Mouse (Mus musculus) heart, embryonic 15.5 days (tissue): Measurements from ENCODE around the gene Mtif2. TPM values are rescaled to one million over a fixed set of nuclear protein-coding genes. Genes with fewer than 3 reads are reported as not detected.

Experiments
- ATAC-seq: fragments of 200-750 bp; cut with Nextera tagmentation; replicated peaks from 2 replicates; pipeline ENCODE4 v1.8.0; 2017; ENCODE audit warnings: low read depth, moderate TSS enrichment; ENCODE audit not compliant: insufficient number of reproducible peaks, insufficient read depth, low FRiP score
- H3K27ac ChIP-seq: fragments of 300-500 bp; sonication (generic); 2 replicates; pipeline ENCODE4 v1.5.1; 2015; ENCODE audit warnings: mild to moderate bottlenecking, inconsistent platforms
- H3K27me3 ChIP-seq: fragments of 300-500 bp; sonication (generic); 2 replicates; pipeline ENCODE4 v1.6.1; 2015; ENCODE audit warnings: inconsistent platforms
- H3K36me3 ChIP-seq: fragments of 300-500 bp; sonication (generic); 2 replicates; pipeline ENCODE4 v1.6.1; 2015; ENCODE audit warnings: mild to moderate bottlenecking, inconsistent platforms
- H3K4me1 ChIP-seq: fragments of 300-500 bp; sonication (generic); replicated peaks from 2 replicates; pipeline ENCODE4 v1.6.1; 2015; ENCODE audit warnings: inconsistent platforms
- H3K4me2 ChIP-seq: fragments of 300-500 bp; sonication (generic); 2 replicates; pipeline ENCODE4 v1.6.1; 2015; ENCODE audit warnings: inconsistent platforms, mild to moderate bottlenecking, moderate library complexity
- H3K4me3 ChIP-seq: fragments of 300-500 bp; sonication (generic); 2 replicates; pipeline ENCODE4 v1.5.1; 2015; ENCODE audit warnings: mild to moderate bottlenecking, inconsistent platforms
- H3K9ac ChIP-seq: fragments of 300-500 bp; sonication (generic); 2 replicates; pipeline ENCODE4 v1.6.1; 2015; ENCODE audit warnings: mild to moderate bottlenecking, inconsistent platforms
- H3K9me3 ChIP-seq: fragments of 300-500 bp; sonication (generic); replicated peaks from 2 replicates; pipeline ENCODE4 v1.6.1; 2016; ENCODE audit warnings: inconsistent platforms
- WGBS: fragments of 180-500 bp; shearing (Covaris S2); methylation state at CpG from one replicate; pipeline ENCODE4 v1.1.7; 2015; ENCODE audit warnings: mixed read lengths; 5-methylcytosine and 5-hydroxymethylcytosine counted together
- polyA plus RNA-seq: library from polyadenylated mRNA; unstranded; fragments of >200 nt; fragmentation: Nextera tagmentation; extraction: Ambion mirVana; gene quantifications from 2 replicates; pipeline ENCODE4 v1.2.1, GENCODE M21; 2015

Mtif2 gene
- 41.4 and 46.3 TPM in 2 replicates for polyA plus RNA-seq

DNA sequence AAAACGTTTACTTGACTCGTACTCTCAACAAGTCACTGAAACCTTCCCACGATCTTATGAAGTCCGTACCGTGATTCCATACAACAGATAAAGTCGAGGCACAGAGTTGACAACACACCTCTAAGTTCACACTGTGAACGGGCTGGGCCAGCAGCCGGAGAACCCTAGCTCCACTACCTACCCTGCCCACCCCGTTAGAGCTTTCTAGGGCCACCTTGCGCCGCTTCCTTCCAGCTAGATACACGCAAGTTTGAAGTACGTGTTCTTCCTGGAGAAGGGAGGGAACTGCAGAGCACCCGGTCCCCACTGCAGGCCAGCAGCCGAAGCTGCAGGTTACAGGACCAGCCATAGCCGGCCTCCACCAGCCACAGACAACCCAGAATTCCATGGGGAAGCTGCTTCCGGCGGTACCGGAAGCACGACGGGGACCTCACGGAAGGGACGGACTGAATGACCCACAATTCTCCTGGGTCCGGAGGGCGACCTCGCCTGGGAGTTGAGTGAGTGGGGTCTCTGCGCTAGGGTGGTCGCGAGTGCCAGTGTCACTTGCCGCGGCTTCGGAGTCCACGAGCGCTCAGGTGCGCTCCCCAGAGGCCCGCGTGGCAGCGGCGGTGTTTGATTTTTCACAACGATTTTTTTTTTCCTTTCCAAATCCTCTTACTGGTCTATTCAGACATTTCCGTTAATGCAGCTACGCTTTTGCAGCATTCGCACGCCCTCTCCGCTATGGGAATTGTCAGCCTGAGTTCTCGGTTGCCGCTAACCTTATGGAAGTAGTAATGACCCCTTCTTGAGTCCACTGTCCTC is at the start of gene Mtif2:
Gene Mtif2 (plus strand): TSS at position 421 of the 807 bp plus-strand sequence.
- peak within 1 kb of the TSS; percentile 73 for H3K27ac ChIP-seq
- peaks cover 4% of the 10 kb centered on the region for H3K4me1 ChIP-seq
- no peaks in the 10 kb centered on the region for H3K27me3 ChIP-seq
- H3K4me2 ChIP-seq = peak within 1 kb of the TSS; percentile 78
- WGBS = 2% methylated on average over 47 of the region's 47 CpGs
- ATAC-seq = peak; percentile 91
- peak within 1 kb of the TSS; percentile 65 for H3K4me3 ChIP-seq
- H3K36me3 ChIP-seq = peaks cover 15% of the 10 kb centered on the region; the same call in 1 of the 2 replicates
- peak within 1 kb of the TSS; percentile 76 for H3K9ac ChIP-seq
- H3K9me3 ChIP-seq = no peaks in the 10 kb centered on the region

DNA sequence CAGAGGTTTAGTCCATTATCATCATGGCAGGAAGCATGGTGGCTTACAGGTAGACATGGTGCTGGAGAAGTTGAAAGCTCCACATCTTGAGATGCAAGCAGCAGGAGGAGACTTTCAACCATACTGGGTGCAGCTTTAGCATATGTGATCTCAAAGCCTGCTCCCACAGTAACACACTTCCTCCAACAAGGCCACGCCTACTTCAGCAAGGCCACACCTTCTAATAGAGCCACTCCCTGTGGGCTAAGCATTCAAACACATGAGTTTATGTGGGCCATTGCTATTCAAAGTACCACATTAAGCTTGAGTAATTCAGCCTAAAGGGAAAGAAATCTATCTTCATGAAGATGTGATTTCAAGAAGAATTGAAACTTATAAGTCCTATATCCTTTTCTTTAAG is 33.1 kb upstream of the Mtif2 start:
- no peak for ATAC-seq
- H3K9me3 ChIP-seq = no peaks in the 10 kb centered on the region
- 95% methylated on average over 1 of the region's 1 CpGs for WGBS
- H3K27ac ChIP-seq = no peak overlapping the region
- H3K36me3 ChIP-seq = peaks cover 15% of the 10 kb centered on the region; the same call in 1 of the 2 replicates
- H3K27me3 ChIP-seq = no peaks in the 10 kb centered on the region
- H3K4me1 ChIP-seq = no peaks in the 10 kb centered on the region
- H3K9ac ChIP-seq = no peak overlapping the region
- H3K4me2 ChIP-seq = no peak overlapping the region
- no peak overlapping the region for H3K4me3 ChIP-seq

DNA sequence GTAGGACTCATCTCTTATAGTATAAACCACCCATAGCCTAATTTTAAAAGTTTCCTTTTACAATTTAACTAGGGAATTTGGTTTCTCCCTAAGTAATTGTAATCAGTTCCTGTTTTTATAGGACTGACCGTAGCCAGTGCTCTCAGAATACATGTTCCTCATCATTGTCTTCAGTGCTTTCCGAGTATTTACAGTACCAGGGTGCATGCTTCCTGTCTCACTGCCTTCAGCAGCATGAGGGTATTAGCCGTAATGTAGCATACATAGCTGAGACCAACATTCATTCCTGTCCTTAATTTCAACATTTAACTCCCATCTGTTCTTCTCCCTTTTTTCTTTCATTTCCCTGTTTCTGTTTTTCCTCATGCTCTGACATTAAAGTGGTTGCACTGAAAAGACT is 29.2 kb upstream of the Mtif2 start:
- no peak overlapping the region for H3K4me2 ChIP-seq
- H3K36me3 ChIP-seq = peaks cover 20% of the 10 kb centered on the region
- no peaks in the 10 kb centered on the region for H3K4me1 ChIP-seq
- WGBS = 69% methylated on average over 3 of the region's 3 CpGs
- no peak overlapping the region for H3K27ac ChIP-seq
- no peaks in the 10 kb centered on the region for H3K27me3 ChIP-seq
- H3K9ac ChIP-seq = no peak overlapping the region
- H3K9me3 ChIP-seq = no peaks in the 10 kb centered on the region
- no peak overlapping the region for H3K4me3 ChIP-seq
- no peak for ATAC-seq

DNA sequence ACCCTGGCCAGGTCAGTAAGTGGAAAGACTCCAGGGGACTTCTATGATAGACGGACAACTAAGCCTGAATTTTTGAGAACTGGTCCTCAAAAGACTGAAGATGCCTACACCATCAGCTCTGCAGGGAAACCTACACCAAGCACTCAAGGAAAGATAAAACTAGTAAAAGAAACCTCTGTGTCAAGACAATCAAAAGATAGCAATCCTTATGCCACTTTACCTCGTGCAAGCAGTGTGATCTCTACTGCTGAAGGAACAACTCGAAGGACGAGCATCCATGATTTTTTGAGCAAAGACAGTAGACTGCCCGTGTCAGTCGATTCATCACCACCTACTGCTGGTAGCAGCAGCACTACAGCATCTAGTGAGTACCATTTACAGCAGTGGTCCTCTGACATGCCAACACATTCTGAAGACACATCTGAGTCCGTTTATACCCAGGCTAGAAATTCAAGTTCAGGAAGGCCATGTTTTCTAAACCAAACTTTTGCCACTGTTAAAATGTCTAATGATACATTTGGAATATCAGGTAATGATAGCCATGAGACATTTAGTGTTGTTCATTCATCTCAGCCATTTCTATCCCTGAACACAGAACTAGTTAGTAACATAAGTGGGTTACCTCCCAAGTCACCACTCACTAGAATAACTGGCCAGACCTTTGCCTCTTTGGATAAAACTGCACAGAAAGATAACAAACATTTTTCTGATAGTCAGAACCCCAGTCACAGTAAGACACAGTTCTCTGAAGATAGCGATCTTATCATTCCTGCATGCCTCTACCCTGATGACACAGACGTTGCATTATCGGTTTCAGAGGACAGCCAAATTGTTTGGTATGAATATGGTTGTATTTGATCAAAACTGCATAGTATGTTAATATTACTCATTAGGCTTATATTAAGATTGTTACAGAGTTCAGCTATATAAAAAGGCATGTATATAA is 22.0 kb upstream of the Mtif2 start:
- WGBS = 80% methylated on average over 10 of the region's 10 CpGs
- ATAC-seq = no peak
- H3K27me3 ChIP-seq = no peaks in the 10 kb centered on the region
- no peak overlapping the region for H3K4me2 ChIP-seq
- H3K9ac ChIP-seq = no peak overlapping the region
- H3K4me3 ChIP-seq = no peak overlapping the region
- peaks cover 32% of the 10 kb centered on the region for H3K36me3 ChIP-seq
- H3K4me1 ChIP-seq = no peaks in the 10 kb centered on the region
- no peak overlapping the region for H3K27ac ChIP-seq
- H3K9me3 ChIP-seq = no peaks in the 10 kb centered on the region

DNA sequence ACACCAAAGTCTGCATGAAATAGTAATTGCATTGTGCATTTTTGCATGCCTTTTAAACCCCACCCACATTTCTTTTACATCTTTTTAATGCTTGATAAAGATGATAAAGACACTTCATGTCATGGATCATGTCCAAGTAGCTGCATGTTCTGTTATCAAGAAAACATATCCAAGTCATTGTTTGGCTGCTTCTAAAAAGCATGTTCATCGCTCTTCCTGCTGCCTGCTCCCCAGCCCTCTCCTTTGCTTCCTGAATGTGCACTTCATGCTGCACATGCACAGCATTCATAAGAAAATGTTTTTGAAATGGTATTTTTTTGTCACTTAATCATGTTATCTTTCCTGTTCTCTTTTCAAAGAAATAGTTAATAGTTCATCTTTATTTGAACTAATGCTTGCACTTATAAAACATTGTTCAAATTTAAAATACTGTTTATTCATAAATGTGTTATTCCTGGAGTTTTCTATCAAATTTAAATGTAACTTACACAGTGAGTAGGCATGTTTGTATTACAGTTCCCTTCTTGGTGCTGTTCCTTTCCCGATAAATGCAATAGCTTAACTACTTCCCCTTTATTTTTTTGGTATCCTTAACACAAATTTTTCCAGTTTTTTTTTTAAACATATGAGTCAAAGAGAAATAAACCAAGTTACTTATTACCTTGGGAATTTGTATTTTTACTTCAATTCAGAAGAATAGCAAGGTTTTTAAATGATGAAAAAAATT is 21.1 kb upstream of the Mtif2 start:
- no peak overlapping the region for H3K27ac ChIP-seq
- no peak overlapping the region for H3K4me3 ChIP-seq
- no peaks in the 10 kb centered on the region for H3K9me3 ChIP-seq
- no peaks in the 10 kb centered on the region for H3K27me3 ChIP-seq
- H3K36me3 ChIP-seq = peaks cover 29% of the 10 kb centered on the region
- 80% methylated on average over 2 of the region's 2 CpGs for WGBS
- H3K9ac ChIP-seq = no peak overlapping the region
- H3K4me1 ChIP-seq = no peaks in the 10 kb centered on the region
- ATAC-seq = no peak
- no peak overlapping the region for H3K4me2 ChIP-seq

DNA sequence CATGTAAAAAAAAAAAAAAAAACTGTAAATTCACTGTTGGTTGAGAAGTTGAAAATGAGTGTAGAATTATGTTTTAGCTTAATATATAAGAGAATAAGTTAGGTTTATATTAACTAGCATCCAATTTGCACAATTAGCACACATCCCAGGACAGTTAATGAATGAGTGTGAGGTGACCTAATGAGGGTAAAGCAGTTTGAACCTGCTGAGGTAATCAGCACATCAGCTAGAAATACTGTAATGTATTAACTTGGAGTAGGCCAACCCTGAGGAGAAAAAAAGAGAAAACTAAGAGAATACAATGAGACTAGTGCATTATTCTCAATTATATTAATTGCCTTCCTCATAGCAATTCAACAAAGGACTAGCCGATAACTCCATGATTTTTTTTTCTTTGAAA is 16.8 kb upstream of the Mtif2 start:
- no peak for ATAC-seq
- H3K36me3 ChIP-seq = peaks cover 25% of the 10 kb centered on the region
- no peaks in the 10 kb centered on the region for H3K9me3 ChIP-seq
- no peak overlapping the region for H3K4me3 ChIP-seq
- no peak overlapping the region for H3K27ac ChIP-seq
- H3K9ac ChIP-seq = no peak overlapping the region
- H3K27me3 ChIP-seq = no peaks in the 10 kb centered on the region
- peaks cover 5% of the 10 kb centered on the region; the same call in 1 of the 2 replicates for H3K4me1 ChIP-seq
- 94% methylated on average over 1 of the region's 1 CpGs for WGBS
- no peak overlapping the region for H3K4me2 ChIP-seq

DNA sequence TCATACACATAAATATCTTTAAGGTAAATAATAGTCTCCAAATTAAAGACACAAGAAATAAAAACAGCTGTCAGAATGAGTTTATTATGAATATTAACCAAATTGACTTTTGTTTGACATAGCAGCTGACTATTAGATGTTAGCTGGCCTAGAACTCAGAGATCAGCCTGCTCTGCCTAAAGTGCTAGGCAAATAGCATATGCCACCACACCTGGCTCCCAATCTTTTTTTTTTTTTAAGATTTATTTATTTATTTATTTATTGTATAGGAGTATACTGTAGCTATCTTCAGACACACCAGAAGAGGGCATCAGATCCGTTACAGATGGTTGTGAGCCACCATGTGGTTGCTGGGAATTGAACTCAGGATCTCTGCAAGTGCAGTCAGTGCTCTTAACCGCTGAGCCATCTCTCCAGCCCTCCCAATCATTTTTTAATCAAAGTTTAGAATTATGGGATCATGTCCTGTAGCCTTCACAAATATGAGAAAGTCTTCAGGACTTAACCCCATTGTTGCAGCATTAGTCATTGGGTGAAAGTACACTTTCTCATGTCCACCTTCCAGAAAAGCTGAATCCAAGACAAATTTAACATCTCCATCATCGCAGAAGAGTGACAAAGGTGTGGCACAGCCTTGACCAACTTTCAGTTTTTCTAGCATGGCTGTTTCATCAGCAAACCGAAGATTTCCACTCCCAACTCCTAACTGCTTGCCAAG is 13.2 kb upstream of the Mtif2 start:
- H3K27ac ChIP-seq = no peak overlapping the region
- H3K4me2 ChIP-seq = no peak overlapping the region
- no peaks in the 10 kb centered on the region for H3K27me3 ChIP-seq
- 90% methylated on average over 4 of the region's 4 CpGs for WGBS
- H3K4me3 ChIP-seq = no peak overlapping the region
- peaks cover 8% of the 10 kb centered on the region; the same call in 1 of the 2 replicates for H3K4me1 ChIP-seq
- ATAC-seq = no peak
- H3K9ac ChIP-seq = no peak overlapping the region
- H3K36me3 ChIP-seq = peaks cover 14% of the 10 kb centered on the region; the same call in 1 of the 2 replicates
- H3K9me3 ChIP-seq = no peaks in the 10 kb centered on the region

DNA sequence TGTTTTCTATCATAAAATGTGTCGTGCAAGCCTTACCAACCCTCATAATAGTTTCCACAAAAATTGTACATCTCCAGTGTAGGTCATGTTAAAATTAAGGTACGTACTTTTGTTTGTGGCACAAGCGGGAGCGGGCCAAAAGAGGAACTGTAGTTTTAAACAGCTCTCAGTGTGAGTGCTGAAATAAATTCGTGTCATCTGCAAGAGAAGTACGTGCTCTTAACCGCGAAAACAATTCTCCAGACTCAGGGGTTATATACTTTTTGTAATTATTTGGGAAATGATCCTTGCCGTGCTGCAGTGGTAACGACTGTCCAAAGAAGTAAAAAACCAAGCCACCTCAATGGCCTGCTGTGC is 11.9 kb upstream of the Mtif2 start:
- Histone ChIP-seq H3K4me1 (peaks cover 8% of the 10 kb centered on the region; the same call in 1 of the 2 replicates), H3K4me3 (peak overlapping the region; percentile 74), H3K27me3 (no peaks in the 10 kb centered on the region), H3K9me3 (no peaks in the 10 kb centered on the region), H3K9ac (peak overlapping the region; percentile 71), H3K36me3 (peaks cover 14% of the 10 kb centered on the region; the same call in 1 of the 2 replicates), H3K4me2 (peak overlapping the region; percentile 82), H3K27ac (peak overlapping the region; percentile 83)
- no peak for ATAC-seq
- 19% methylated on average over 10 of the region's 10 CpGs for WGBS

DNA sequence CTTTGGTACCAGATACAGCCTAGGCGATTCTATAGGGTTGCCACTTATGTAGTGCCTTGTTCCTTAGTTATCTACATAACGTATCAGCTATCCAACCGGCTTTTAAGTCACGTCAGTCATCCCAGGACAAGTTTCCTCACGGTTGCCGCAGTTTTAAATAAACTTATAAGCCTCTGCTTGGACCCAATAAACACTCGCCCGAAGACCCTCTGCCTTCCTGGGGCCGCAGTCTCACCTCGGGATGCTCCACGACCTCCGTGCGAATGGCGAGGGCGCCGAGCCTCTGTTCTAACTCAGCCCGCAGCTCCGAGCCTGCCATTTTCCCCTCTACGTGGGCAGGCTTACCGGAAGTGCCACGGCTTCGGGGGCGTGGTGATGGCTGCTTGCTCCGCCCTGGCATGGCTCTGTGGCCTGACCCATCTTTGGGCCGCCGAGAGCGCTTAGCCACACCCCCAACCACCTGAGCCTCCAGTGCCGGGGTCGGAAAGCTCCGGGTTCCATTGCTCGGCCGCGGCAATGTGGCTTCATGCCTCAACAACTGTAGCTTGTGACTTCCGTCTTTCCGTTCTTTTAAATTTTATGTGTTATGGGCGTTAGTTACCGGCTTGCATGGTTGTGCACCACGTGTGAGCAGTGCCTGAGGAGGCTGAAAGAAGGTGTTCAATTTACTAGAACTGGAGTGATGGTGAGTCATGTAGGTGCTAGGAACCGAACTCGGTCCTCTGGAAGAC is 11.4 kb upstream of the Mtif2 start, which contains the start of gene Prorsd1:
Gene Prorsd1 (minus strand): TSS at position 352 of the 731 bp plus-strand sequence.
- 2% methylated on average over 40 of the region's 40 CpGs for WGBS
- Histone ChIP-seq H3K4me3 (peak within 1 kb of the TSS; percentile 74), H3K9me3 (no peaks in the 10 kb centered on the region), H3K27me3 (no peaks in the 10 kb centered on the region), H3K9ac (peak within 1 kb of the TSS; percentile 71), H3K4me2 (peak within 1 kb of the TSS; percentile 82), H3K36me3 (peaks cover 14% of the 10 kb centered on the region; the same call in 1 of the 2 replicates), H3K4me1 (peaks cover 8% of the 10 kb centered on the region; the same call in 1 of the 2 replicates), H3K27ac (peak within 1 kb of the TSS; percentile 83)
- peak; percentile 99 for ATAC-seq

DNA sequence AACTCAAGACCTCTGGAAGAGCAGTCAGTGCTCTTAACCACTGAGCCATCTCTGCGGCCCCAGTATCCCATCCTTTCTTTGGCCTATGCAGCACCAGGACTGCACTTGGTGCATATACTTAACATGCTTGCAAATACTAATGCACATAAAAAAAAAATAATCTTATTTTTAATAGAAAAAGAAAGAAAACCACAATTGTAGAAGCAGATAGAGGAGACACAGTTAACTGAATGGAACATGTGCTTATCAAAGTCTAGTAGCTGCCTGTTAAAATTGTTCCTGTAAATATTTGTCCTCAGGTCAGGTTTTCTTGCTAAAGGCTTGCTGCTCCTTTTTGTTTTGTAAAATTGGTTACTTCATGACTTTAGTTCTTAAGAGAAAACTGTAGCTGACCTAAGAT is 12.0 kb downstream of the Mtif2 start:
- no peak overlapping the region for H3K27ac ChIP-seq
- peaks cover 64% of the 10 kb centered on the region for H3K36me3 ChIP-seq
- no peak for ATAC-seq
- no peaks in the 10 kb centered on the region for H3K9me3 ChIP-seq
- no peaks in the 10 kb centered on the region for H3K27me3 ChIP-seq
- 98% methylated on average over 1 of the region's 1 CpGs for WGBS
- H3K9ac ChIP-seq = no peak overlapping the region
- no peak overlapping the region for H3K4me3 ChIP-seq
- H3K4me1 ChIP-seq = no peaks in the 10 kb centered on the region
- H3K4me2 ChIP-seq = no peak overlapping the region
